Mouse (Mus musculus) cerebellum, postnatal 14 days (tissue): Measurements from ENCODE around the gene Cd300e.

Experiments used
- DNase-seq, 2 experiments: peaks; one replicate each; pipeline ENCODE4 v3.0.0; 2021; ENCODE audit warnings: mixed read lengths in 2 of 2

The Cd300e gene

GRCm38 (mm10) chr11:115062077-115062476 is at the start of gene Cd300e:
Gene Cd300e, minus strand, starts transcription at chr11:115062177.
- DNase-seq: no peak

- no peak for DNase-seq
These were observed 48.3 kb upstream of the Cd300e start for GRCm38 (mm10) chr11:115110271-115110670.

DNA sequence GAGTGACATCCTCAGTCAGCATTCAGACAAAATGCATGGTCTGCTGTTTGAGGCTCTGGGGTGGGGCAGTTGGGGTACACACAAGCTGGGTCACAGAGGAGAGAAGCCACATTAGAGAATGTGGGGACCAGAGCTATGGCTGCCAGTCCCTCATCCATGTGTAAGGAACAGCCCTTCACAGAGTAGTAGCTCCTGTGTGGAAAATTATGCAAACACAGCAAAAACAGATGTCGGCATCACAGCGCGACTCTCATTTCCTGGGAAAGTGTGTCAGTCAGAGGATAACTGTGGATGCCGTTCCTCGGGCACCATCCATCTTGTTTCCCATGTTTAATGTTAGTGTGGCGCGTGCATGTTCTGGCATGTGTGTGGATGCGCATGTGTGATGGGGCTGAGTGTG is 46.2 kb upstream of the Cd300e start:
- DNase-seq: no peak

DNA sequence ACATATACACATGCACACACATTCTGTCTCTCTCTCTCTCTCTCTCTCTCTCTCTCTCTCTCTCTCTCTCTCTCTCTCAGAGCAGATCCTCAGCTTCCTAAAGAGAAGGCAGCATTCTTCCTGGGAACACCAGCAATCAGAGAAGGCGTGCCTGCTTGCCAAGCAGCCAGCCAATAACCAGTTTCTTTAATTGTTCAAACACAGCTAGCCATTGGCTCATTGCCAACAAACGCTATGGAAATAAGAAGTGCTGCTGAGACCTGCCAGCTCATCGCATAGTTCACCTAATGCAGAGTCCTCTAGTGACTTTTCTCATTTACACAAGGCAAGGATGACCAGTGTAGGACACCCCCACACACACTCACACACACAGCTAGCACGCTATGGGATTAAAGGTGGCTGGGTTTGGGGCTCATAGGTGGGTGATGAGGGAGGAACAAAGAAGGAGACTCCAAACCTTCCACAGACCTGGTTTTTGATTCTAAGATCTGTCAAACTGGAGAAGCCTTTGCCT is 45.5 kb upstream of the Cd300e start:
- DNase-seq: no peak

GRCm38 (mm10) chr11:115106638-115107037 is 44.7 kb upstream of the Cd300e start:
- DNase-seq: no peak

GRCm38 (mm10) chr11:115104769-115105563 is 43.0 kb upstream of the Cd300e start:
- DNase-seq: no peak

DNA sequence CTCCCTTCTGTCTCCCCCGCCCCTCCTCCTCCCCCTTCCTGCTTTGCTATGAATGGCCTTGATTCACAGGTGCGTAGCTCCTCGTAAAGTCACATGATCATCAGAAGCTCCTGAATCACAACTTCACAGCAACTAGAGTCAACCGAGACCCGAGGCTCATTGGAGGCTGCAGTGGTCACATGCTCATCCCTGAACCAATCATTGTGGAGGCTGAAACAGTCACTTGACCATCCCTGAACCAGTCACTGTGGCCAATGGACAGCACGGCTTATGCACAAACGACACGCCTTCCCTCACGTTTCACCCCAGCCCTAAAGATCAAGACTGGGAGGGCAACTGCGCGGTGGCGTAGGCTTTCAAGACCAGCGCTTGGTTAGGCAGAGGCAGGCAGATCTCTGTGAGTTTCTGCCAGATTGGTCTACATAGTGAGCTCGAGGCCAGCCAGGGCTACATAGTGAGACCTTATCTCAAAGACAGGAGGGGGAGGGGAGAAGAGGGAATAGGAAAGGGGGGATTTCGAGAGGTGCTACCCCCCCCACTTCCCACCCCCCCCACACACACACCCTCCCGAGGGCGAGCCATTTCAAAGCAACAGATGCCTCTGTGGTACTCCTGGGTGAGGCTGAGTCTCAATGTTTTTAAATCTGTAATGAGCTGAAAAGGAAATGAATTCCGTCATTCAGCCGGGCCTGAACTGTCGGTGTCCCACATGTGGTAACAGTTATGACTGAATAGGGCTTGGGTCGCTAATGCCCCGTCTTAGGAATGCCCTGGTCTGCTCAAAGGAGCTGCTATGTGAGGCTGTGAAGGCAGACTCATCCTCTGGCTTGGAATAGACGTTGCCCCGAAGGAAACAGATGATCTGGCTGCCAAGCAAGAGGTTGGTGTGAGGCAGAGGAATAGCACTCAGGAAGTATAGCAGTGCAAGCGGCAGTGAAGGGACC is 41.8 kb upstream of the Cd300e start:
- DNase-seq: no peak

DNA sequence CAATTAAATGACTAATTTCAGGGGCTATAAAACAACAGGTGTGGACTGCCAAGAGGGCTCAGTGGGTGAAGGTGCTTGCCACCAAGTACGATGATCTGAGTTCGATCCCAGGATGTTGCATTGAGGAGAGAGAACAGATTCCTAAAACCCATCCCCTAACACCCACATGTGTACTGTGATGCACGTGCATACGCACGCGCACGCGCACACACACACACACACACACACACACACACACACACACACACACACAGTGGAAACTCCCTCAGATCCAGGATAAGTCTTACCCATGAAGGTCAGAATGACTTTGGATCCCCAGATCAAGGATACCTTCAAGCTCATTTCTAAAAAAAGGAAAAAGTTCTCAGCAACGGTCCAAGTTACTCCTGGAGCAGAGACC is 40.1 kb upstream of the Cd300e start:
- DNase-seq: no peak

DNA sequence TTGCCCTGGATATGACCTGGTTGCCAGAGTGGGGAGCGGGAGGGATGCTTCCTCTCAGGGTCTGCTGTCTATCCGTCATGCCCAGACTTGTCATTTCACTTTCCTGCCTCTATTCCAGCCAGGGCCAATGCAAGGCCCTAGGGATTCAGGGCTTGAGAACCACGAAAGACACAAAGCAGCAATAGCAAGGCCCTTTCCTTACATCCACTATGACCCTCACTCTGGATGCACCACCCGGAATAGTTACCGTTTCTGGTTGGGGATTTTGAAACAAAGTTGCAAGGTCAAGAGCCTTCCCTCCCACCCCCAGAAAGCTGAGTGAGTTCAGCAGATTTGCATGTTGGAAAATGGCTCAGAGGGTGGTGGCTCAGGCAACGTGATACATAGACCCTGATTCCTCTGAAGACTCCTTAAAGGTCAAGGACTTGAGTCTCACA is 39.7 kb upstream of the Cd300e start:
- no peak for DNase-seq

- DNase-seq: no peak
These were observed 38.8 kb upstream of the Cd300e start for GRCm38 (mm10) chr11:115100741-115101140.

DNA sequence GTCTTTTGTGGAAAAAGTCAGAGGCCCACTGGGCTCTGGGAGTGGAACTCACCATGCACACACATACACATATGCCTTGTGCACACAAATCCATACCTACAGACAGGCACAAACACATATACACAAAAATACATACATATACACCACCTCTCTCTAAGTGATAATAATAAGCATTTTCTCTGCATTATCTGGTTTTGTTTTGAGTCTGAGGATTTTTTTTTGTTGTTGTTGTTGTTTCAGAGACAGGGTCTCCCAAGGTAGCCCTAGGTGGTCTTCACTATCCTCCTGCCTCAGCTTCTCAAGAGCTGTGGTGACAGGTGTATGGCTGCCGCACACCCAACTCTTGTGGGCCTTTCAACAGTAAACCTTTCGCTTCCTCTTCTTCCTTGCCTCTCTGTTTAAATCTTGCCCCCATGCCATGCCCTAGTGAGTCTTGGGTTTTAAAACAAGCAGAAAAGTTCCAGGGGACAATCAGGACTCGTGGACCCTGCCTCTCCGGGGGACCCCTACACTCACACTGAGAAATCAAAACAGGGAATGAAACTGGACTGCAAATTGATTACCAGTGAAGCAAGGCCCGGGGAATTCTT is 38.1 kb upstream of the Cd300e start:
- no peak for DNase-seq

- no peak for DNase-seq
These were observed 37.4 kb upstream of the Cd300e start for GRCm38 (mm10) chr11:115099241-115099840.

DNA sequence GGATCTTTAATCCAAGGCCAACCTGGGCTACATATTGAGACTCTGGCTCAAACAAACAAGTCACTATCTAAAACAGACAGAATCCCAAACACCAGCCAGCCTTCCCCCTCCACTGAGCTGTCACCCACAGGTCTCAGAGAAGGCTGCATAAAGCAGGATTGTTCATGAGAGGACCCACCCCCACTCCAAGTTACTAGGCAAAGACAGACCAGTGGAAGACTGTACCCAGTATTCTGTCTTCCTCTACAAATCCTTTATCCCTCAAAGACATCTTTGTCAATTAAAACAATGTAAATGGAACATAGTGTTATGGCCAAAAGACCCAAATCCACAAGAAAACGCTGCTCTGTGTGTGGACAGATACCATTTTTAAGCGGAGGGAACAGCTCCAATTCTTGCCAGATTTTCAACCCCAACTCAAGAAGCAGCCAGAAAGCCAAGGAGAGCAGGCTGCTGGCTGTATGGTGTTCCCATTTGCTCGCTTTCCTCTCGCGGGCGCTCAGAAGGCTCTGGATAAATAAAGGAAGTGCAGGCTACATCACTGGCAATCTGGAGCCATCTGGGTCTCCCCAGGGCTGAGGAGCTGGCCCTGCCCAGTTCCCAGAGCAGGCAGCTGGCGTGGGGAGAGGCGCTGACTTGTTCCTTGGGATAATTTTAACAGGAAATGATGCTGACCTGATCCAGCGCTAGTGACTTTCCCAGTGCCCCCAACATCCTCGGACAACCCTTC is 36.4 kb upstream of the Cd300e start:
- DNase-seq: peak; percentile 33 to 58

- no peak for DNase-seq
These were observed 30.2 kb upstream of the Cd300e start for GRCm38 (mm10) chr11:115092140-115092539.

- DNase-seq: peak; percentile 34 to 50
These were observed 29.5 kb upstream of the Cd300e start, which contains the start of gene Rab37 for GRCm38 (mm10) chr11:115091362-115091901. Gene Rab37, plus strand, starts transcription at chr11:115091431.

GRCm38 (mm10) chr11:115089853-115090252 is 27.9 kb upstream of the Cd300e start:
- DNase-seq: peak in 1 of 2 experiments; percentile 43

DNA sequence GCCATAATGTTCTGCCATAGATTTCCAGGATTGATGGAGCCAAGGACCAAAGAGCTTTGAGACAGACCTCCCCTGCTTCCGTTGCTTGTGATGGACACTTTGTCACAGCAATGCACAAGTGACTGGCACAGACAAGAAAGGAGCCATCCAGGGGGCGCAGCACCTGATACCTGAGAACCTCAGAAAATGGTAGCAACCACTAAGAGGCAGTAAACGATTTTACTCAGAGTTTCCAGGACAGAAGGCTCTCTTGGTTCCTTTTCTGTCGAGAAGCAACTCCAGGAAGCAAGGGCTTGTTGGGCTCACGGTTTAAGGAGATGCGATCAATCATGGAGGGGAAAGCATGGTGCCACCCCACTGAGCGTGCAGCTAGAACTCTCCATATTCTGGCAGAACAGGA is 24.2 kb upstream of the Cd300e start:
- DNase-seq: no peak

- DNase-seq: no peak
These were observed 23.1 kb upstream of the Cd300e start for GRCm38 (mm10) chr11:115085064-115085463.

- DNase-seq: peak; percentile 19 to 22
These were observed 22.6 kb upstream of the Cd300e start for GRCm38 (mm10) chr11:115084595-115084994.

DNA sequence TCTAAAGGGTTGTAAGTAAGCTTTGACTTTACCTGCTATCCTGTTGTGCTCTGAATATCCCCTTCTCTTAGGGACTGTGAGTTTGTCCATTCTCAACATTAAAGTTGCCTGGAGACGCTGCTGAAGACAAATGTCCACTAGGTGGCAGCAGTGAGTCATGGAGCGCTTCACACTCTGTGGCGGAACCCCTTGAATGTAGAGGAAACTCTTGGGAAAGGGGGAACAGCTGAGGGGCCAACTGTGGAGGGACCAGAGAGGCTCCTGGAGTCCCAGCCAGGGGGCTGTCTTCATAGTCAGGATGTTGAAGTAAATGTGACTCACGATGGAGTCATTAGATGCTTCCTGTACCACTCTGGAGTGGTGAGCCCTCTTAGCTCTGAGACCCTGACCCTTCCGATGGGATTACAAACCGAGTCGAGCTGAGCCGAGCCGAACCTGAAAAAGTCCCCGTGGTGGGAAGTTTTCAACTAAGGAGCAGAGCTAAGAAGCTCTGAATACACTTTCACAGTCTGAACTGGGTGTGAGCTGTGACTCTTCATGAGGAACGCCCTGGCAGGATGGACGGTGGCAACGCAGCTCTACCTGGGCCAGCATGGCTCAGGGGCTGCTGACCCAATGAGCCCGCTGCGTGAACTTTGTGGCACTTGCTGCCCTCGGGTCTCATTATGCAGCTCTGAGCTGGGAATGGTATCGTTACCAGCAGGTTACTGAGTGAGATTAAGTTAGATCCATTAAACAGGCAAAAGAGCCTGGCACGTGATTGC is 21.6 kb upstream of the Cd300e start:
- DNase-seq: peak; percentile 92 to 94

DNA sequence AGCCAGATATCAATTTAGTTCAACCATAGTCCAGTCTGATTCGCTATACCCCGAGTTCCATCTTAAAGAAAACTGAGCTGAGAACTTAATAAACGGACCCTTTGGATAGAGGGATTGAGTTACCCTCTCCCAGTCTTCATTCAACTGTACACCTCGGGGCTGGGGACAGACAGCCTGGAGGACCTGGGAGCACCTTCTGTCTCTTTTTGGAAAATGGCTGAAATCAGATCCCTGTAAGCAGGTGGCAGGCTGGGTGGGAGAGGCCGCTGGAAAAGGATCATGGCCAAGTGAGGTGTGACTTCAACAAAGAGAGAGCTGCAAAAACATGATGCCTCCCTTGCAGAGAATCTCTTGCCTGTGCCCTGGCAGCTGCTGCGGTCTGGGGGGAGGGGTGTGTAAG is 20.2 kb upstream of the Cd300e start:
- peak; percentile 16 to 34 for DNase-seq
